Comparison of ENCODE assay signal across 9 mouse cellular contexts in genomic region chr1:58770111-58770720, GRCm38 (mm10). TPM values are rescaled to one million over a fixed set of nuclear protein-coding genes. Genes with fewer than 3 reads are reported as not detected.
A peak's percentile ranks its signal among the peaks of the same experiment; 100 is the strongest.
DNase-seq lines count a peak whose midpoint lies in the region; ATAC-seq lines count a peak whose summit lies in the region.
"Had no signal": no experiment of that assay in that cellular context is flagged by ENCODE, and none has a peak within 500 bp of the region (broad histone marks: within the 10 kb centered on the region; RNA-seq: fewer than 3 reads in every experiment).

No protein-coding gene starts in this region.

- ATAC-seq in erythroid progenitor cell, adult 5-6 weeks (replicated peaks; ENCODE audit: low FRiP score, poor library complexity, severe bottlenecking), result 0 out of 2 replicates have a peak, but pooled peaks have one; percentile 39

- peak; percentile 20 for DNase-seq in gastrocnemius, postnatal 10 days
- no peak for DNase-seq in gastrocnemius, adult 8-10 months (ENCODE audit: low spot score in 2 of 2)
- peak; percentile 78 for DNase-seq in A20 (ENCODE audit: low read depth, low spot score)
- peak; percentile 76 for DNase-seq in adipocyte (ENCODE audit: low spot score)
- peak; percentile 28 to 76 for DNase-seq in layer of hippocampus, adult 18-20 months (ENCODE audit: low spot score in 2 of 2)
- DNase-seq in yolk sac, embryonic 10.5 days (ENCODE audit: low spot score), result peak; percentile 26

- peak overlapping the region; percentile 29 for H3K4me3 ChIP-seq in megakaryocyte, embryonic 14.5 days (replicated peaks)
- H3K4me3 ChIP-seq: limb, embryonic 15.5 days had no signal

- peaks cover 25% of the 10 kb centered on the region for H3K4me1 ChIP-seq in megakaryocyte, embryonic 14.5 days
- H3K4me1 ChIP-seq: limb, embryonic 15.5 days had no signal

- H3K27me3 ChIP-seq in megakaryocyte, embryonic 14.5 days (replicated peaks), result no peaks in the 10 kb centered on the region
- H3K27me3 ChIP-seq: limb, embryonic 15.5 days had no signal

- no peaks in the 10 kb centered on the region for H3K36me3 ChIP-seq in megakaryocyte, embryonic 14.5 days (replicated peaks; ENCODE audit: low read length)
- H3K36me3 ChIP-seq: limb, embryonic 15.5 days had no signal

- no peaks in the 10 kb centered on the region for H3K9me3 ChIP-seq in megakaryocyte, embryonic 14.5 days
- H3K9me3 ChIP-seq: limb, embryonic 15.5 days had no signal

RNA-seq across cellular contexts. Expression of gene Casp8, which starts 25.0 kb away (rescaled TPM):
- 10 to 100 TPM in 1 of 2 experiments, 1 to 10 TPM in 1; 8.9 to 14.0 TPM for total RNA-seq in gastrocnemius, postnatal 10 days (2021)
- total RNA-seq in gastrocnemius, adult 8-10 months (2022), result 1 to 10 TPM; 1.0 to 2.5 (median 2.0) TPM
- total RNA-seq in erythroid progenitor cell, adult 5-6 weeks (2015; ENCODE audit: low replicate concordance), result 31.0 and 39.4 TPM in 2 replicates
- total RNA-seq in erythroid progenitor cell, adult 5-6 weeks (2017; ENCODE audit: low replicate concordance), result 13.9 and 18.5 TPM in 2 replicates
- 1 to 10 TPM; 2.0 TPM for total RNA-seq in layer of hippocampus, adult 18-20 months (2021)
- 2.4 TPM in 1 of 2 replicates, not detected in the other for polyA plus RNA-seq in megakaryocyte, embryonic 14.5 days (2012; ENCODE audit: insufficient read depth, low replicate concordance)

RNA-seq across cellular contexts. Expression of gene Cflar, which starts 58.9 kb away (rescaled TPM):
- 10 to 100 TPM; 48.9 to 51.4 TPM for total RNA-seq in gastrocnemius, postnatal 10 days (2021)
- 10 to 100 TPM; 31.3 to 39.7 (median 38.9) TPM for total RNA-seq in gastrocnemius, adult 8-10 months (2022)
- 19.1 and 45.7 TPM in 2 replicates for total RNA-seq in erythroid progenitor cell, adult 5-6 weeks (2015; ENCODE audit: low replicate concordance)
- 38.1 and 40.9 TPM in 2 replicates for total RNA-seq in erythroid progenitor cell, adult 5-6 weeks (2017; ENCODE audit: low replicate concordance)
- 10 to 100 TPM; 41.1 to 41.5 TPM for total RNA-seq in layer of hippocampus, adult 18-20 months (2021)
- 3.4 and 5.3 TPM in 2 replicates for polyA plus RNA-seq in megakaryocyte, embryonic 14.5 days (2012; ENCODE audit: insufficient read depth, low replicate concordance)

Comparison
In these comparisons a context has a peak if more than half of its experiments do, and no peak if none do; other contexts are left out.
1. DNase-seq: peak in gastrocnemius, postnatal 10 days (single experiment), A20 (single experiment), adipocyte (single experiment), layer of hippocampus, adult 18-20 months (2 of 2) and yolk sac, embryonic 10.5 days (single experiment); none in gastrocnemius, adult 8-10 months (0 of 2).